Mouse (Mus musculus) midbrain, embryonic 14.5 days (tissue): ENCODE measurements at regions not wholly inside any gene's neighbourhood (a gene's known extent, or its start where the extent isn't known, plus 50 kb on each side); places are given as distances from the start of the nearest gene placed in this dataset.

Experiments
- ATAC-seq: fragments of 200-750 bp; cut with Nextera tagmentation; 2 replicates; pipeline ENCODE4 v1.8.0; 2017; ENCODE audit warnings: moderate number of reproducible peaks, moderate library complexity; ENCODE audit not compliant: low FRiP score, low TSS enrichment
- DNase-seq: peaks from one replicate; pipeline ENCODE4 v3.0.0-alpha.2; 2015
- H3K27ac ChIP-seq: fragments of 300-500 bp; sonication (generic); replicated peaks from 2 replicates; pipeline ENCODE4 v1.5.1; 2014; ENCODE audit warnings: mild to moderate bottlenecking, low read depth, low read length, moderate library complexity
- H3K27me3 ChIP-seq: fragments of 300-500 bp; sonication (generic); 2 replicates; pipeline ENCODE4 v1.6.1; 2014; ENCODE audit warnings: low read length, control low read depth, mixed read lengths; ENCODE audit not compliant: control insufficient read depth, insufficient read depth
- H3K36me3 ChIP-seq: fragments of 300-500 bp; sonication (generic); 2 replicates; pipeline ENCODE4 v1.6.1; 2014; ENCODE audit warnings: low read length, control low read depth; ENCODE audit not compliant: control insufficient read depth, insufficient read depth
- H3K4me1 ChIP-seq: fragments of 300-500 bp; sonication (generic); 2 replicates; pipeline ENCODE4 v1.6.1; 2014; ENCODE audit warnings: mild to moderate bottlenecking, antibody characterized with exemption, low read length, control low read depth; ENCODE audit not compliant: control insufficient read depth, insufficient read depth
- H3K4me2 ChIP-seq: fragments of 300-500 bp; sonication (generic); 2 replicates; pipeline ENCODE4 v1.6.1; 2014; ENCODE audit warnings: mild to moderate bottlenecking, low read length, moderate library complexity
- H3K4me3 ChIP-seq: fragments of 300-500 bp; sonication (generic); replicated peaks from 2 replicates; pipeline ENCODE4 v1.5.1; 2014; ENCODE audit warnings: low read depth, low read length
- H3K9ac ChIP-seq: fragments of 300-500 bp; sonication (generic); replicated peaks from 2 replicates; pipeline ENCODE4 v1.6.1; 2014; ENCODE audit warnings: mild to moderate bottlenecking, low read length, moderate library complexity
- H3K9me3 ChIP-seq: fragments of 300-500 bp; sonication (generic); 2 replicates; pipeline ENCODE4 v1.6.1; 2016; ENCODE audit warnings: low read length, control low read depth, mixed read lengths; ENCODE audit not compliant: control insufficient read depth
- WGBS: fragments of 180-500 bp; shearing (Covaris S2); extraction: QIAGEN DNeasy Blood & Tissue Kit; methylation state at CpG from one replicate; pipeline ENCODE4 v1.1.7; 2014; 5-methylcytosine and 5-hydroxymethylcytosine counted together

GRCm38 (mm10) chr9:116347021-116347420 lies 171.9 kb upstream of the Tgfbr2 start:
- no peaks in the 10 kb centered on the region for H3K27me3 ChIP-seq
- no peak overlapping the region for H3K4me2 ChIP-seq
- no peak for ATAC-seq
- no peak overlapping the region for H3K4me3 ChIP-seq
- H3K27ac ChIP-seq: no peak overlapping the region
- no peak overlapping the region for H3K9ac ChIP-seq
- no peaks in the 10 kb centered on the region for H3K36me3 ChIP-seq
- no peaks in the 10 kb centered on the region for H3K9me3 ChIP-seq
- 88% methylated on average over 8 of the region's 8 CpGs for WGBS
- no peaks in the 10 kb centered on the region for H3K4me1 ChIP-seq
- DNase-seq: no peak

DNA sequence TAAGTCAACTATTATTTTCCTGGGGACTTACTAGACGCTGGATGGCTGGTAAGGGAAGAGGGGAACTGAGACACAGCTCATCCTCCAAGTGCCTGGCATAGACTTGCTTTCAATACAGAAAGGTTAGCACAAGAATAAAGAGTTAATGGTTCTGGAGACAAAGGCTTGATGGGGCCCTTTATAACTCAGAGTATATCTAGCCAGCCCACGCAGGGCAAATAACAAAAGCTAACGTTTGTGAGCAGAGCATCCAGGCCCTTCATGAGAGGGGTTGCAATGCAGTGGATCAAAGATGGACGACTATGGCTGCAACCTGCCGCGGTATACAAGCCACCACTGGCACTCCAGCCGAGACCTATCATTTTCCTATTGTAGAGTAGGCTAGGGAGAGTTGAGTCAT lies 171.3 kb upstream of the Tgfbr2 start:
- WGBS: 89% methylated on average over 7 of the region's 7 CpGs
- no peak for DNase-seq

DNA sequence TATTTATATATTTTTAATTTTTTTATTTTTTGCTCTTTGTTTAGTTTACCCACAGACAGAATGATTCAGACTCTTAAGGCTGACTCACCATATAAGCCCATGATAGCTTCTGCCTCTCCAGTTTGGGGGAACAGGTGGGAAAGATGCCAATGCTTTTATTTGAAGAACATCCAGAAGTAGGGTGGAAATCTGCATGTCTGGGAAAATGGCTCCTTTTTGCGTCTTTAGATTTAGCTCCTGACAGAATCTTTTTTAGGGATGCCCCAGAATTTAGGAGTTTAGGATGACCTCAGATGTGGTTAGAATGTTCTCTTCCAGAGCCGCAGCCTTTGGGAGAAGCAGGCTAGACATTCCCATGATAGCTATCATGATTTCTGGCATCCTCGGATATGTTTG lies 167.9 kb upstream of the Tgfbr2 start:
- Histone ChIP-seq H3K9ac (no peak overlapping the region), H3K4me2 (no peak overlapping the region), H3K4me3 (no peak overlapping the region), H3K4me1 (no peaks in the 10 kb centered on the region), H3K9me3 (no peaks in the 10 kb centered on the region), H3K36me3 (no peaks in the 10 kb centered on the region), H3K27ac (no peak overlapping the region), H3K27me3 (no peaks in the 10 kb centered on the region)
- 97% methylated on average over 3 of the region's 3 CpGs for WGBS
- no peak for ATAC-seq
- no peak for DNase-seq

More for the DNA sequence above, 171.3 kb upstream of the Tgfbr2 start:
- Histone ChIP-seq H3K4me1 (no peaks in the 10 kb centered on the region), H3K9me3 (no peaks in the 10 kb centered on the region), H3K36me3 (no peaks in the 10 kb centered on the region), H3K4me3 (no peak overlapping the region), H3K4me2 (no peak overlapping the region), H3K27me3 (no peaks in the 10 kb centered on the region), H3K27ac (no peak overlapping the region), H3K9ac (no peak overlapping the region)
- ATAC-seq: no peak

GRCm38 (mm10) chr9:116342446-116343085 lies 167.4 kb upstream of the Tgfbr2 start:
- H3K9me3 ChIP-seq: no peaks in the 10 kb centered on the region
- whole genome bisulfite sequencing: 87% methylated on average over 8 of the region's 8 CpGs
- no peak overlapping the region for H3K4me3 ChIP-seq
- no peak overlapping the region for H3K27ac ChIP-seq
- ATAC-seq: no peak
- no peaks in the 10 kb centered on the region for H3K4me1 ChIP-seq
- no peak overlapping the region for H3K4me2 ChIP-seq
- DNase-seq: no peak
- H3K36me3 ChIP-seq: no peaks in the 10 kb centered on the region
- no peak overlapping the region for H3K9ac ChIP-seq
- no peaks in the 10 kb centered on the region for H3K27me3 ChIP-seq

GRCm38 (mm10) chr9:116342009-116342408 lies 166.8 kb upstream of the Tgfbr2 start:
- no peak overlapping the region for H3K4me3 ChIP-seq
- H3K4me1 ChIP-seq: no peaks in the 10 kb centered on the region
- no peaks in the 10 kb centered on the region for H3K27me3 ChIP-seq
- H3K4me2 ChIP-seq: no peak overlapping the region
- no peak overlapping the region for H3K27ac ChIP-seq
- no peaks in the 10 kb centered on the region for H3K36me3 ChIP-seq
- no peaks in the 10 kb centered on the region for H3K9me3 ChIP-seq
- DNase-seq (no peak), ATAC-seq (no peak)
- 71% methylated on average over 4 of the region's 4 CpGs for WGBS
- no peak overlapping the region for H3K9ac ChIP-seq

DNA sequence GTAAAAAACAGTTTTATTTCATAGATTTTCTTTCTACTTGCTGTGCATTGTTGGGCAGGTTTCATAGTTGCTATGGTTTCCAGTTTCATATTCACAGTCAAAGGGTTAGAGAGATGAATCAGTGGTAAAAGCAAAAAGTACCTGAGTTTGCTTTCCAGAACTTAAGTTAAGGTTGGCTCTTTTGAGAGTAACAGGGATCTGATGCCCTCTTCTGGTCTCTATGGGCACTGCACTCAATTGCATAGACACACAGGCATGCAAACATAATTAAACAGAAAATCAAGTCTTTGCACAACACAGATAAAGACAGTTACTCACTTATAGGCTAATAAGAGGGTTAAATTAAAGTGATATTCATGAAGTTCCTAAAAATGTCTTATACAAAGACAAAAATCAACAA lies 165.8 kb upstream of the Tgfbr2 start:
- Histone ChIP-seq H3K27ac (no peak overlapping the region), H3K27me3 (no peaks in the 10 kb centered on the region), H3K36me3 (no peaks in the 10 kb centered on the region), H3K9ac (no peak overlapping the region), H3K4me2 (no peak overlapping the region), H3K4me1 (no peaks in the 10 kb centered on the region), H3K9me3 (no peaks in the 10 kb centered on the region), H3K4me3 (no peak overlapping the region)
- ATAC-seq (no peak), DNase-seq (no peak)

GRCm38 (mm10) chr9:116338729-116339100 lies 163.6 kb upstream of the Tgfbr2 start:
- no peak for ATAC-seq
- 96% methylated on average over 5 of the region's 5 CpGs for WGBS
- H3K9me3 ChIP-seq: no peaks in the 10 kb centered on the region

GRCm38 (mm10) chr9:116338093-116338728 lies 163.1 kb upstream of the Tgfbr2 start:
- Histone ChIP-seq H3K9me3 (no peaks in the 10 kb centered on the region), H3K4me2 (no peak overlapping the region), H3K4me1 (no peaks in the 10 kb centered on the region), H3K9ac (no peak overlapping the region), H3K4me3 (no peak overlapping the region), H3K27me3 (no peaks in the 10 kb centered on the region), H3K36me3 (no peaks in the 10 kb centered on the region), H3K27ac (no peak overlapping the region)
- ATAC-seq: no peak
- DNase-seq: no peak
- WGBS: 91% methylated on average over 5 of the region's 5 CpGs

More at GRCm38 (mm10) chr9:116338729-116339100, 163.6 kb upstream of the Tgfbr2 start:
- H3K9ac ChIP-seq: no peak overlapping the region
- no peak overlapping the region for H3K4me2 ChIP-seq
- H3K4me1 ChIP-seq: no peaks in the 10 kb centered on the region
- no peak overlapping the region for H3K27ac ChIP-seq
- H3K4me3 ChIP-seq: no peak overlapping the region
- no peaks in the 10 kb centered on the region for H3K27me3 ChIP-seq
- no peak for DNase-seq
- H3K36me3 ChIP-seq: no peaks in the 10 kb centered on the region

DNA sequence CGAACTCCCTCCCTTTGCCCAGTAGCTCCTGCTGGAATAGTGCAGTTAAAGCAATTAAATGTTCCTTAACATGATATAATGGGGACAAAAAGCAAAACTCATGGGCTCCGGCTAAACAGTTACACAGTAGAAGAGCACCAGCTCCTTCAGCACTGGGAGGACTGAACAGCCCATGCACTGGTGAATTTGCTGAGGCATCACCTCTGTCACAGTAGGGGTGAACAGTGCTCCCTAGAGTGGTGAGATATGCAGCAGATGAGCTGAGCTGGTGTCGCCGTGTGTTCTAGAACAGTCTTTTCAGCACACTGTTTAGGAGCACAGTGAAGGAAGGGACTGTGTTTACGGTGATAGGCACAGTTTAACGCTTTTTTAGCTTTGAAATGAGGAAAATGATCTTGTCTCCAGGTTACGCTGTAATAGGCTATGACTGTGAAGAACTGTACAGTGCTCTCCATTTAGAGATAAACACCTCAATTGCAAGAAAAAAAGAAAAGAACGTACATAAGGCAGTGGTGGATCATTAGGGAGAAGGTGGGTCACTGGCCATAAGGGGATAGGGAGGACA lies 162.4 kb upstream of the Tgfbr2 start:
- no peak for ATAC-seq
- no peak overlapping the region for H3K4me2 ChIP-seq

More for the DNA sequence above, 162.4 kb upstream of the Tgfbr2 start:
- no peaks in the 10 kb centered on the region for H3K4me1 ChIP-seq
- no peaks in the 10 kb centered on the region for H3K9me3 ChIP-seq
- 94% methylated on average over 8 of the region's 8 CpGs for WGBS
- no peak overlapping the region for H3K27ac ChIP-seq
- no peak overlapping the region for H3K4me3 ChIP-seq
- DNase-seq: no peak
- no peaks in the 10 kb centered on the region for H3K27me3 ChIP-seq
- H3K36me3 ChIP-seq: no peaks in the 10 kb centered on the region
- H3K9ac ChIP-seq: no peak overlapping the region
